Mouse (Mus musculus) small intestine, adult 2 months (tissue): ENCODE data around the gene Hydin.

Experiments
- CTCF ChIP-seq: fragments of 200-500 bp; IDR thresholded peaks from 2 replicates; pipeline ENCODE4 v1.5.1; 2012; ENCODE audit warnings: low read depth, mild to moderate bottlenecking, control low read depth, inconsistent platforms, low read length, moderate library complexity, mixed read lengths; ENCODE audit not compliant: insufficient replicate concordance, insufficient read length; ENCODE audit errors: extremely low read depth
- POLR2A ChIP-seq: fragments of 200-500 bp; IDR thresholded peaks from 2 replicates; pipeline ENCODE4 v1.6.1; 2012; ENCODE audit warnings: low read depth, mild to moderate bottlenecking, control low read depth, inconsistent platforms, low read length, moderate library complexity

GRCm38 (mm10) chr8:110319586-110319985 lies 52.8 kb downstream of the Hydin start:
- TF ChIP-seq CTCF: no peak
- no peak for TF ChIP-seq POLR2A
